Mouse (Mus musculus): Measurements from ENCODE around the gene Acbd3.

Acbd3 gene

GRCm38 (mm10) chr1:180725704-180726179 is at the start of gene Acbd3:
TSS of gene Acbd3 (plus strand) at chr1:180726043.
- CTCF ChIA-PET, result interaction anchor here (0.6 kb wide), 1 partner anchor 466 kb away, joined by 5 read pairs; no protein-coding TSS in a partner anchor

- CTCF ChIA-PET, result no interaction called here
These were observed 34.6 kb upstream of the Acbd3 start for GRCm38 (mm10) chr1:180691284-180691683.

GRCm38 (mm10) chr1:180696626-180697352 is 29.1 kb upstream of the Acbd3 start, which contains the start of gene Mixl1:
TSS of gene Mixl1 (minus strand) at chr1:180697034.
- CTCF ChIA-PET, result interaction anchor here (0.6 kb wide), 1 partner anchor 20 kb away, joined by 3 read pairs; no protein-coding TSS in a partner anchor

- CTCF ChIA-PET, result no interaction called here
These were observed 27.8 kb upstream of the Acbd3 start for GRCm38 (mm10) chr1:180698063-180698462.

- CTCF ChIA-PET, result no interaction called here
These were observed 22.4 kb upstream of the Acbd3 start for GRCm38 (mm10) chr1:180703400-180703799.

- CTCF ChIA-PET, result interaction anchor here (1.2 kb wide), 1 partner anchor 16 kb away, joined by 6 read pairs; no protein-coding TSS in a partner anchor
These were observed 18.5 kb upstream of the Acbd3 start for GRCm38 (mm10) chr1:180707368-180707767.

GRCm38 (mm10) chr1:180707813-180708212 is 18.0 kb upstream of the Acbd3 start:
- CTCF ChIA-PET, result interaction anchor here (1.2 kb wide), 1 partner anchor 16 kb away, joined by 6 read pairs; no protein-coding TSS in a partner anchor

- CTCF ChIA-PET, result interaction anchor here (0.6 kb wide), 1 partner anchor 11 kb away, joined by 3 read pairs; no protein-coding TSS in a partner anchor
These were observed 16.7 kb upstream of the Acbd3 start for GRCm38 (mm10) chr1:180708935-180709776.

- CTCF ChIA-PET, result no interaction called here
These were observed 7.1 kb upstream of the Acbd3 start for GRCm38 (mm10) chr1:180718756-180719155.

- CTCF ChIA-PET, result interaction anchor here (1.3 to 1.5 kb wide), 2 partner anchors 18 to 49 kb away, joined by 4 to 6 read pairs; no protein-coding TSS in a partner anchor
These were observed 6.4 kb upstream of the Acbd3 start for GRCm38 (mm10) chr1:180719483-180719882.

GRCm38 (mm10) chr1:180719951-180720689 is 5.7 kb upstream of the Acbd3 start:
- CTCF ChIA-PET, result interaction anchor here (0.5 to 1.5 kb wide), 8 partner anchors 10 to 317 kb away, joined by 3 to 6 read pairs (median 4); no protein-coding TSS in a partner anchor

- CTCF ChIA-PET, result interaction anchor here (0.7 kb wide), 2 partner anchors 12 to 1217 kb away, joined by 8 to 16 read pairs; no protein-coding TSS in a partner anchor
These were observed 3.2 kb upstream of the Acbd3 start for GRCm38 (mm10) chr1:180722608-180723007.

- CTCF ChIA-PET, result interaction anchor here (0.6 to 0.8 kb wide), 2 partner anchors 17 to 49 kb away, joined by 4 to 6 read pairs; no protein-coding TSS in a partner anchor
These were observed 2.1 kb upstream of the Acbd3 start for GRCm38 (mm10) chr1:180723701-180724238.

GRCm38 (mm10) chr1:180726183-180726582 is 340 bp downstream of the Acbd3 start:
- CTCF ChIA-PET, result interaction anchor here (0.6 kb wide), 1 partner anchor 466 kb away, joined by 5 read pairs; no protein-coding TSS in a partner anchor

- CTCF ChIA-PET, result interaction anchor here (0.7 kb wide), 1 partner anchor 544 kb away, joined by 11 read pairs; no protein-coding TSS in a partner anchor
These were observed 3.4 kb downstream of the Acbd3 start for GRCm38 (mm10) chr1:180729231-180729630.

GRCm38 (mm10) chr1:180747827-180748226 is 22.0 kb downstream of the Acbd3 start:
- CTCF ChIA-PET, result no interaction called here

GRCm38 (mm10) chr1:180752115-180752514 is 26.3 kb downstream of the Acbd3 start:
- CTCF ChIA-PET, result no interaction called here

GRCm38 (mm10) chr1:180754376-180754775 is 28.5 kb downstream of the Acbd3 start:
- CTCF ChIA-PET, result no interaction called here

- CTCF ChIA-PET, result no interaction called here
These were observed 30.9 kb downstream of the Acbd3 start for GRCm38 (mm10) chr1:180756711-180757110.

GRCm38 (mm10) chr1:180757252-180757955 is 31.6 kb downstream of the Acbd3 start:
- CTCF ChIA-PET, result interaction anchor here (0.6 to 0.7 kb wide), 3 partner anchors 132 to 143 kb away, joined by 3 to 17 read pairs (median 3); no protein-coding TSS in a partner anchor
